Mouse (Mus musculus) embryonic fibroblast, embryonic 13.5 days (primary cell): ENCODE data around the gene Acaa1b. TPM values are rescaled to one million over a fixed set of nuclear protein-coding genes. Genes with fewer than 3 reads are reported as not detected.

Experiments
- H3K27ac ChIP-seq: 2 replicates; pipeline ENCODE4 v1.5.1; 2012; ENCODE audit warnings: low read length, control low read depth, inconsistent platforms; ENCODE audit not compliant: insufficient read depth
- H3K4me1 ChIP-seq: 2 replicates; pipeline ENCODE4 v1.6.1; 2011; ENCODE audit warnings: low read length; ENCODE audit not compliant: control insufficient read depth, insufficient read depth
- H3K4me3 ChIP-seq: 2 replicates; pipeline ENCODE4 v1.5.1; 2011; ENCODE audit warnings: mild to moderate bottlenecking, control low read depth, low read length; ENCODE audit not compliant: insufficient read depth
- CTCF ChIP-seq: IDR thresholded peaks from 2 replicates; pipeline ENCODE4 v1.5.1; 2011; ENCODE audit warnings: mild to moderate bottlenecking, control low read depth, low read length, moderate library complexity, borderline replicate concordance; ENCODE audit not compliant: insufficient read depth
- POLR2A ChIP-seq: IDR thresholded peaks from 2 replicates; pipeline ENCODE4 v1.6.1; 2011; ENCODE audit warnings: low read depth, mild to moderate bottlenecking, control low read depth, low read length, moderate library complexity
- polyA plus RNA-seq: library from polyadenylated mRNA; stranded (reverse); fragments of >200 nt; gene quantifications from 2 replicates; pipeline ENCODE4 v1.2.4, GENCODE M21; 2011; ENCODE audit warnings: low read depth; ENCODE audit not compliant: missing spikeins, insufficient read length

The Acaa1b gene
- polyA plus RNA-seq, 1 experiment, result 0.98 TPM

DNA sequence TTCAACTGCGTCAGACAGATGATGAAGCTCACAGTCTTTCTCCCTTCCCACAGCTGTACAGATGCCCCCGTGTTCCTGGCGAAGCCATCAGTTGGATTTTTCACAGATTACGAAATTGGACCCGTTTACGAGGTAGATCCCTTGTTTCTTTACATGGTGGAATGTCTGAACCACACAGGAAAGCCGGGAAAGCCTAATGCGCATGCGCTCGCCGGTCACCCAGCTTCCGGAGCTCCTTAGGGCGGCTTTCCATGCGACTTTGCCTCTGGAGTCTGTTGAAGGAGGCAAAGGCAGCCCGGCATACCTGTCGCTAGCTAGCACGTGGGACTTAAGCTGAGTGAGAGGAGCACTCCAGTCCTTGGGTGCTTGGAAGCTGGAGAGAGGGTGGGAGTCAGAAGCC is 42.0 kb downstream of the Acaa1b start:
- no peak for TF ChIP-seq CTCF
- no peak for TF ChIP-seq POLR2A
- Histone ChIP-seq H3K4me3 (no peak overlapping the region), H3K27ac (no peak overlapping the region), H3K4me1 (no peaks in the 10 kb centered on the region)

DNA sequence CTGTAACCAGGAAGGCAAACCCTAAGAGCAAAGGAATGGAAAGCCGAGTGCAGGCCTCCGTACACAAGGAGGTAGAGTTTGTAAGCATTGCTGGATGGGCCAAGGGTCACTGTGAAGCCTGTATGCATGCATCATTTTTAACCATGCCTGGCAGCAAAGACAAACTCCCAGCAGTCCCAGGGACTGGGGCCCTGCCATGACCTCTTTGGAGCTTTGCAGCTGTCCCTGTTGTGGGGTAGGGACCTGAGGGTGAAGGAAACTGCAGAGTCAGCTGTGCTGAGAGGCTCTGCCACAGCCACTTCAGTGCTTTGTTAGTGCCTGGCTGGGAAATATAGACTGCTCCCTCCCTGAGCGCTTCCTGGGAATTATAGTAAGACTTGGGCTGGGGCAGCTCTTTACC is 46.3 kb downstream of the Acaa1b start:
- Histone ChIP-seq H3K27ac (no peak overlapping the region), H3K4me1 (no peaks in the 10 kb centered on the region), H3K4me3 (no peak overlapping the region)
- no peak for TF ChIP-seq CTCF
- no peak for TF ChIP-seq POLR2A

DNA sequence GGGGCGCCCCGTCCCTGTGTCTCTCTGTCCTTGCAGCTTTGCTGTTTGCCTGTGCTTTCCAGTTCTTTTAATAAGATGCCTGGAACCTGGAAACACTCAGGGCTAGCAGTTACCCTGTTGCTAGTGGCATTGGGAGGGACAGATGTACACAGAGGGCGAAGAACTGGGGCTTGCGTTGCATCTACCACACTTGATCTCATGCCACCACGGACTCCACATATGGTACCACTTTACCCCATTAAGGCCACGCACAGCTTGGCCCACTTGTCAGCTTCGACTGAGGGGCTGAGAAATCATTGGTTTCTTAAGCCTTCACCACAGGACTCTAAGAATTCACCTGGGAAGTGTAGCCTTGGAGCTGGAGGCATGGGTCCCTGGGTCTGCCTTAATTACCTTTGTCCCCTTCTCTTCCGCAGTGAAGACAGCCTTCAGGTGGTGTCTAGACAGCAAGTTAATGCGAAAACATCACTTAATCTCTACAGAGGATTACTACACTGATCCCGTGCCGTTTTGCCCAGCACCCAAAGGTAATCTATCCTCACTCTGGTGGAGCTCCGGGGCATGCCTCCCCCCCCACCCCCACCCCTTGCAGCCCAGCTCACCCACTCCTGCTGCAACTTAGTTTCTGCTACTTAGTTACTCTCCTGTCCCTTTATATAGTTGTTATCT is 47.1 kb downstream of the Acaa1b start:
- TF ChIP-seq POLR2A (no peak), CTCF (no peak)

DNA sequence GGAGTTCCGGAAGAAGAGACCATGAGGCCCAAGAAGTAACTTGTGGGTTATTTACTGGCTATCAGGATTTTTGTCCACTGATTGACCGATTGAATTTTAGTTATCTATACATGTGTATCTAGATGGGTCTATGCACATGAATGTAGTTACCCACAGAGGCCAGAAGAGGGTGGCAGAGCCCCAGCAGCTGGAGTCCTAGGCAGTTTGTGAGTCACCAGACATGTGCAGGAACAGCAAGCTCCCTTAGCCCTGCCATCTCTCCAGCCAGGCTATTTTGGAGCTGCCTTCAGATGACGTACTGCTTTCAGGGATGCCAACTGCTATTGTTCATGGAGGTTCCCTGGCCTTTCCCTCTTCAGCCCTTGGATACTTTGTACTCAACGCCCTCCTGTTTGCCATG is 49.3 kb downstream of the Acaa1b start:
- Histone ChIP-seq H3K4me3 (no peak overlapping the region), H3K4me1 (no peaks in the 10 kb centered on the region), H3K27ac (no peak overlapping the region)
- no peak for TF ChIP-seq POLR2A
- TF ChIP-seq CTCF, result peak; percentile 42; the same call in 1 of the 2 replicates

More for the DNA sequence above, 47.1 kb downstream of the Acaa1b start:
- no peaks in the 10 kb centered on the region for H3K4me1 ChIP-seq
- no peak overlapping the region for H3K27ac ChIP-seq
- no peak overlapping the region for H3K4me3 ChIP-seq

DNA sequence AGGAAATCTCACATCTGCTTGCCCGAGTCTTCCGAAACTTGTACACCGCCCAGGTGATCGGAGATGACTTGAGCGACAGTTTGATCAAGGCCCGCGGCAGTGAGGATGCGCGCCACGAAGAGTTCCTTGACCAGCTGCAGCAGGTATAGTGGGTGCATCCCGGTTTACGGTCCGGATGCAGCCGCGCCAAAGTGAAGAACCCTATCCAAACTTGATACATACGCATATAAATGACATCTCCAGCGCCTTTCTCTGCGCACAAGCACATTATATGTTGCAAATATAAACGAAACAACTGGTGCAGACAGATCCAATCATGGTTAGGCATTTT is 54.1 kb downstream of the Acaa1b start:
- H3K4me3 ChIP-seq, result peak overlapping the region; percentile 57
- no peak overlapping the region for H3K27ac ChIP-seq
- no peaks in the 10 kb centered on the region for H3K4me1 ChIP-seq
- TF ChIP-seq CTCF, result no peak
- TF ChIP-seq POLR2A, result no peak; the same call in 1 of the 2 replicates

DNA sequence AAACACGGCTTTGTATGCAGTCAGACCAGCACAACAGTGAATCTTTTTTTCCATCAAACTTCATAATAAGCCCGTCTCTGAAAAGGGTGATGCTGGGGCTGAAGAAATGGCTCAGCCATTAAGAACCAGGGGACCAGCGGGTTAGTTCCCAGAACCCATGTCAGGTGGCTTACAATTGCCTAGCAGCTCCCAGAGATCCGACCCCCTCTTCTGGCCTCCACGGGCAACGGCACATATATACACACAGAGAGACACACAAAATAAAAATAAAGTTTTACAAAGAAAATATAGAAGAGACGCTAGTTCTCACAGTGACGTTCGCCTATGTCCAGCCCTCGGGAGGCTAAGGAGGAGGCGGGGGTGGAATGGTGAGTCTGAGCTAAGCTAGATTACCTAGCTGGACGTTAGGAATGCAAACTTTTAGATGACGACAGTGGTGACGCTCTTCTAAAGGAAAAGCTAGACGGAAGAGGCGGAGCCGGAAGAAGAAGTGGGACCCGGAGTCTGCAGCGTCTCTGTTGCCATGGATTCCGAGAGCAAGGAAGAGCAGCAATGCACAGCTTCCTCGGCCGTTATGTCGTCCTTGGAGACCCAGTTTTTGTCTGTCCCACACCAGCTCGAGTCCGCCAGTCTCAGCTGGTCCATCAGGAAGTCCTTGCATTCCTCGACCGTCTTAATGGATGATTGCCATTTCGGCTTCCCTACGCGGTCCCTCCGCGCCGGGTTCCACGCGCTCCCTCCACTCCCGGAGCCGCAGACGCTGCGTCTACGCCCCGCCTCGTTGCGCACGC is 54.7 kb downstream of the Acaa1b start, which contains the start of gene Dlec1:
TSS of gene Dlec1 (plus strand) at position 487 of the 791 bp plus-strand sequence.
- H3K27ac ChIP-seq, result no peak within 1 kb of the TSS
- H3K4me1 ChIP-seq, result no peaks in the 10 kb centered on the region
- H3K4me3 ChIP-seq, result peak within 1 kb of the TSS; percentile 57
- peak; percentile 76 for TF ChIP-seq POLR2A
- no peak for TF ChIP-seq CTCF

DNA sequence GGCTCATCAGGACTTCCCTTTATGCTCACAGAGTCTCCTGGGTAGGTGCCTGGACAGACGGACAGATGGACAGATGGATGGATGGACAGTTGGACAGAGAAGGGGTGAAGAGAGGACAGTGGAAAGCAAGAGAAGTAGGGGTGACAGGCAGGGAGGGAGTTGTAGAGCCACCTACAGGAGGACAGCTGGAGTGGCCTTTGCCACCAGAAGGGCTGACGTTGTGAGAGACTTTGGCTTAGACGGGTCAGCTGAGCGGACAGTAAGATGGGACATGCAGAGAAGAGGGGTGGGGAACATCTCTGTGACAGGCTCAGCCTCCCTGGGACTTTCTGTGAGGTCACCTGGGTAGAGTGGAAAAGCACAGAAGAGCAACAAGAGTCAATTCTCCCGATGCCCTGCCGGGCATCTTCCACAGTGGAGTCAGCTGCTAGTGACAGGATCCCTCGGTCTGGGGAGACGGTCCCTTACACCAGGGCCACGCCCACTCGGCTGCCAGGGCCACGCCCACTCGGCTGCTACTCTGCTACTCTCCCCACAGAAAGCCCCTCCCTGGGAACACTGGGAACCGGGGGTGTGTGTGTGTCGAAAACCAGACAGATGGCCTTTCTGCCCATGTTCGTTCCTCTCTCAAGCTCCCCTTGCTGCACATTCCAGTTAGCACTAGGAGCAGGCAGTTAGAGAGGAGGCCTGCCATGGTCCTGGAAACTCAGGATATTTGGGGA is 56.6 kb downstream of the Acaa1b start:
- no peak overlapping the region for H3K27ac ChIP-seq
- TF ChIP-seq CTCF (no peak), POLR2A (no peak)
- H3K4me3 ChIP-seq, result no peak overlapping the region
- no peaks in the 10 kb centered on the region for H3K4me1 ChIP-seq

Other genes starting within 250 kb of the Acaa1b start
- 17.5 and 25.1 TPM in 2 replicates for gene Ctdspl, start 230.6 kb downstream of the Acaa1b start, polyA plus RNA-seq
- gene Vill, start 104.3 kb downstream of the Acaa1b start, polyA plus RNA-seq, result 12.5 and 16.5 TPM in 2 replicates
- gene Plcd1, start 63.6 kb downstream of the Acaa1b start, polyA plus RNA-seq, result 28.3 and 38.7 TPM in 2 replicates
- 0.57 and 1.8 TPM in 2 replicates for gene Dlec1, start 54.6 kb downstream of the Acaa1b start, polyA plus RNA-seq
- not detected in 2 replicates for gene Gm47289, start 2.1 kb upstream of the Acaa1b start, polyA plus RNA-seq
- gene Slc22a13, start 52.0 kb upstream of the Acaa1b start, polyA plus RNA-seq, result not detected in 2 replicates
- 53.8 and 56.0 TPM in 2 replicates for gene Oxsr1, start 165.3 kb upstream of the Acaa1b start, polyA plus RNA-seq
- gene Acaa1a, start 182.6 kb upstream of the Acaa1b start, polyA plus RNA-seq, result 41.4 and 42.4 TPM in 2 replicates
- gene Myd88, start 184.3 kb upstream of the Acaa1b start, polyA plus RNA-seq, result 25.8 and 27.7 TPM in 2 replicates
- gene Xylb, start 200.3 kb upstream of the Acaa1b start, polyA plus RNA-seq, result 4.1 and 4.5 TPM in 2 replicates
- not detected in 2 replicates for gene Slc22a14, start 208.5 kb upstream of the Acaa1b start, polyA plus RNA-seq
- gene Acvr2b, start 245.0 kb upstream of the Acaa1b start, polyA plus RNA-seq, result 0.90 and 1.2 TPM in 2 replicates